In genomic region chr11:59297941-59298340, GRCm38 (mm10) we compare ENCODE assay signal across 10 mouse cellular contexts. TPM values are rescaled to one million over a fixed set of nuclear protein-coding genes. Genes with fewer than 3 reads are reported as not detected.
DNase-seq lines count a peak whose midpoint lies in the region; ATAC-seq lines count a peak whose summit lies in the region.
"Had no signal": no experiment of that assay in that cellular context is flagged by ENCODE, and none has a peak within 500 bp of the region (broad histone marks: within the 10 kb centered on the region; RNA-seq: fewer than 3 reads in every experiment).

No protein-coding gene starts in this region.

- WGBS in forebrain, embryonic 12.5 days: 22% methylated on average over 7 of the region's 7 CpGs
- WGBS in forebrain, embryonic 11.5 days: 26% methylated on average over 7 of the region's 7 CpGs
- WGBS in neural tube, embryonic 11.5 days: 22% methylated on average over 7 of the region's 7 CpGs
- 20% methylated on average over 7 of the region's 7 CpGs for WGBS in neural tube, embryonic 15.5 days

- H3K36me3 ChIP-seq in forebrain, embryonic 12.5 days (replicated peaks): no peaks in the 10 kb centered on the region
- H3K36me3 ChIP-seq in forebrain, embryonic 11.5 days (ENCODE audit: control insufficient read depth, insufficient read depth, low read length): no peaks in the 10 kb centered on the region
- H3K36me3 ChIP-seq in neural tube, embryonic 11.5 days (ENCODE audit: control insufficient read depth, insufficient read depth, low read length): no peaks in the 10 kb centered on the region
- H3K36me3 ChIP-seq in neural tube, embryonic 15.5 days: no peaks in the 10 kb centered on the region
- H3K36me3 ChIP-seq: liver, embryonic 15.5 days had no signal

- no peaks in the 10 kb centered on the region for H3K9me3 ChIP-seq in forebrain, embryonic 12.5 days
- no peaks in the 10 kb centered on the region for H3K9me3 ChIP-seq in forebrain, embryonic 11.5 days (ENCODE audit: control insufficient read depth, low read length)
- no peaks in the 10 kb centered on the region for H3K9me3 ChIP-seq in neural tube, embryonic 11.5 days (ENCODE audit: control insufficient read depth, low read length)
- no peaks in the 10 kb centered on the region for H3K9me3 ChIP-seq in neural tube, embryonic 15.5 days (replicated peaks)
- H3K9me3 ChIP-seq: liver, embryonic 15.5 days had no signal

- H3K4me3 ChIP-seq in forebrain, embryonic 12.5 days (replicated peaks): no peak overlapping the region
- no peak overlapping the region for H3K4me3 ChIP-seq in forebrain, embryonic 11.5 days (ENCODE audit: low read depth, low read length)
- no peak overlapping the region for H3K4me3 ChIP-seq in neural tube, embryonic 11.5 days (ENCODE audit: low read depth, low read length)
- H3K4me3 ChIP-seq in neural tube, embryonic 15.5 days (replicated peaks): no peak overlapping the region
- H3K4me3 ChIP-seq: liver, embryonic 15.5 days had no signal

- no peaks in the 10 kb centered on the region for H3K4me1 ChIP-seq in forebrain, embryonic 12.5 days
- H3K4me1 ChIP-seq in forebrain, embryonic 11.5 days (replicated peaks; ENCODE audit: control insufficient read depth, insufficient read depth, low read length): no peaks in the 10 kb centered on the region
- no peaks in the 10 kb centered on the region for H3K4me1 ChIP-seq in neural tube, embryonic 11.5 days (ENCODE audit: control insufficient read depth, insufficient read depth, low read length)
- H3K4me1 ChIP-seq in neural tube, embryonic 15.5 days: 0 out of 2 replicates have a peak, but pooled peaks cover 2% of the 10 kb centered on the region
- H3K4me1 ChIP-seq: liver, embryonic 15.5 days had no signal

- peak; percentile 14; the same call in 1 of the 2 replicates for ATAC-seq in forebrain, embryonic 12.5 days (ENCODE audit: low FRiP score)
- no peak for ATAC-seq in forebrain, embryonic 11.5 days (replicated peaks; ENCODE audit: low FRiP score)
- ATAC-seq in neural tube, embryonic 11.5 days (ENCODE audit: insufficient read depth, low FRiP score, low TSS enrichment): no peak
- ATAC-seq in neural tube, embryonic 15.5 days (ENCODE audit: low FRiP score): no peak
- ATAC-seq in megakaryocyte-erythroid progenitor cell, adult 5-6 weeks (replicated peaks; ENCODE audit: low FRiP score, low TSS enrichment, poor library complexity, severe bottlenecking): no peak

- H3K9ac ChIP-seq in forebrain, embryonic 12.5 days: no peak overlapping the region
- no peak overlapping the region for H3K9ac ChIP-seq in forebrain, embryonic 11.5 days (ENCODE audit: low read length)
- H3K9ac ChIP-seq in neural tube, embryonic 11.5 days (ENCODE audit: low read length): no peak overlapping the region
- no peak overlapping the region for H3K9ac ChIP-seq in neural tube, embryonic 15.5 days (replicated peaks)
- H3K9ac ChIP-seq: liver, embryonic 15.5 days had no signal

- peaks cover 79% of the 10 kb centered on the region for H3K27me3 ChIP-seq in forebrain, embryonic 12.5 days
- H3K27me3 ChIP-seq in forebrain, embryonic 11.5 days (ENCODE audit: control insufficient read depth, insufficient read depth, low read length): peaks cover 11% of the 10 kb centered on the region
- H3K27me3 ChIP-seq in neural tube, embryonic 11.5 days (ENCODE audit: control insufficient read depth, insufficient read depth, low read length): peaks cover 4% of the 10 kb centered on the region
- H3K27me3 ChIP-seq in neural tube, embryonic 15.5 days (replicated peaks): peaks cover 44% of the 10 kb centered on the region

- no peak overlapping the region for H3K4me2 ChIP-seq in forebrain, embryonic 12.5 days
- no peak overlapping the region for H3K4me2 ChIP-seq in forebrain, embryonic 11.5 days (ENCODE audit: low read depth, low read length, severe bottlenecking)
- no peak overlapping the region for H3K4me2 ChIP-seq in neural tube, embryonic 11.5 days (ENCODE audit: low read depth)
- no peak overlapping the region for H3K4me2 ChIP-seq in neural tube, embryonic 15.5 days
- H3K4me2 ChIP-seq: liver, embryonic 15.5 days had no signal

- no peak for DNase-seq in forebrain, embryonic 11.5 days (ENCODE audit: low spot score)
- DNase-seq in neural tube, embryonic 11.5 days (ENCODE audit: low spot score): peak; percentile 60
- DNase-seq in cerebellum, adult 9-10 months: peak; percentile 53
- DNase-seq in kidney, postnatal 4 days: peak; percentile 74 to 80
- DNase-seq in retina, embryonic 14.5 days (ENCODE audit: low spot score): peak; percentile 75

- H3K27ac ChIP-seq in forebrain, embryonic 12.5 days: no peak overlapping the region
- no peak overlapping the region for H3K27ac ChIP-seq in forebrain, embryonic 11.5 days (ENCODE audit: low read depth, low read length)
- H3K27ac ChIP-seq in neural tube, embryonic 11.5 days (ENCODE audit: low read depth, low read length): no peak overlapping the region
- no peak overlapping the region for H3K27ac ChIP-seq in neural tube, embryonic 15.5 days (replicated peaks)
- H3K27ac ChIP-seq: liver, embryonic 15.5 days had no signal

RNA-seq across cellular contexts. Expression of gene Wnt3a, which starts 7.4 kb away (rescaled TPM):
- 4.9 and 6.8 TPM in 2 replicates for polyA plus RNA-seq in forebrain, embryonic 12.5 days (2016; fragmentation: Nextera tagmentation; extraction: Ambion mirVana)
- polyA plus RNA-seq in forebrain, embryonic 11.5 days (2014; fragmentation: Nextera tagmentation; extraction: Ambion mirVana): 4.9 and 5.9 TPM in 2 replicates
- polyA plus RNA-seq in neural tube, embryonic 11.5 days (2014; fragmentation: Nextera tagmentation; extraction: Ambion mirVana): 2.6 and 3.3 TPM in 2 replicates
- polyA plus RNA-seq in neural tube, embryonic 15.5 days (2015; fragmentation: Nextera tagmentation; extraction: Ambion mirVana): 0.14 and 0.35 TPM in 2 replicates
- not detected in 2 replicates for total RNA-seq in megakaryocyte-erythroid progenitor cell, adult 5-6 weeks (2014; fragmentation: Nextera tagmentation)
- not detected in 2 replicates for total RNA-seq in megakaryocyte-erythroid progenitor cell, adult 5-6 weeks (2017)
- total RNA-seq: gastrocnemius, postnatal 4 days had no signal
- polyA plus RNA-seq: liver, embryonic 15.5 days had no signal

RNA-seq across cellular contexts. Expression of gene Wnt9a, which starts 8.8 kb away (rescaled TPM):
- 4.9 and 5.3 TPM in 2 replicates for polyA plus RNA-seq in forebrain, embryonic 12.5 days (2016; fragmentation: Nextera tagmentation; extraction: Ambion mirVana)
- 4.3 and 4.7 TPM in 2 replicates for polyA plus RNA-seq in forebrain, embryonic 11.5 days (2014; fragmentation: Nextera tagmentation; extraction: Ambion mirVana)
- 1.6 and 2.5 TPM in 2 replicates for polyA plus RNA-seq in neural tube, embryonic 11.5 days (2014; fragmentation: Nextera tagmentation; extraction: Ambion mirVana)
- polyA plus RNA-seq in neural tube, embryonic 15.5 days (2015; fragmentation: Nextera tagmentation; extraction: Ambion mirVana): 2.6 and 3.0 TPM in 2 replicates
- total RNA-seq in megakaryocyte-erythroid progenitor cell, adult 5-6 weeks (2014; fragmentation: Nextera tagmentation): not detected in 2 replicates
- total RNA-seq in megakaryocyte-erythroid progenitor cell, adult 5-6 weeks (2017): not detected in 2 replicates
